Mouse (Mus musculus) MEL (cell line): ENCODE results near the gene Iqschfp. TPM values are rescaled to one million over a fixed set of nuclear protein-coding genes. Genes with fewer than 3 reads are reported as not detected.

ENCODE experiments used
- DNase-seq: peaks from one replicate; pipeline ENCODE4 v3.0.0; 2011; ENCODE audit warnings: low read depth, low spot score
- H3K27ac ChIP-seq: 2 replicates; pipeline ENCODE4 v1.5.1; 2012; ENCODE audit warnings: low read depth, mild to moderate bottlenecking, control low read depth, low read length, moderate library complexity; ENCODE audit not compliant: control insufficient read depth
- H3K27me3 ChIP-seq, 2 experiments: fragments of 150-350 bp in 1 of 2; sonication (generic) in 1 of 2; 2 replicates each; pipeline ENCODE4 v1.6.1; 2012; ENCODE audit warnings: low read length in 2 of 2, mild to moderate bottlenecking in 2 of 2, improper control_type of control experiment in 1 of 2, moderate library complexity in 1 of 2; ENCODE audit not compliant: insufficient read depth in 2 of 2, control insufficient read depth in 1 of 2
- H3K36me3 ChIP-seq, 2 experiments: 2 replicates each; pipeline ENCODE4 v1.6.1; 2012 to 2014; ENCODE audit warnings: low read length in 2 of 2, improper control_type of control experiment in 1 of 2, inconsistent platforms in 1 of 2, mild to moderate bottlenecking in 1 of 2; ENCODE audit not compliant: insufficient read depth in 2 of 2, control insufficient read depth in 1 of 2
- H3K4me1 ChIP-seq, 2 experiments: fragments of 150-350 bp in 1 of 2; sonication (generic) in 1 of 2; 2 replicates each; pipeline ENCODE4 v1.6.1; 2012; ENCODE audit warnings: low read length in 2 of 2, improper control_type of control experiment in 1 of 2, mild to moderate bottlenecking in 1 of 2; ENCODE audit not compliant: insufficient read depth in 2 of 2, control insufficient read depth in 1 of 2
- H3K4me3 ChIP-seq, 2 experiments: fragments of 150-350 bp in 1 of 2; sonication (generic) in 1 of 2; 2 replicates each; pipeline ENCODE4 v1.5.1; 2012; ENCODE audit warnings: low read depth in 2 of 2, low read length in 2 of 2, mild to moderate bottlenecking in 2 of 2, moderate library complexity in 2 of 2, control low read depth in 1 of 2, improper control_type of control experiment in 1 of 2; ENCODE audit not compliant: control insufficient read depth in 1 of 2, insufficient read depth in 1 of 2
- H3K79me2 ChIP-seq: 2 replicates; pipeline ENCODE4 v1.6.1; 2012; ENCODE audit warnings: mild to moderate bottlenecking, low read length, moderate library complexity; ENCODE audit not compliant: control insufficient read depth, poor library complexity, insufficient read depth
- H3K9ac ChIP-seq: 2 replicates; pipeline ENCODE4 v1.6.1; 2012; ENCODE audit warnings: low read depth, mild to moderate bottlenecking, control low read depth, low read length, moderate library complexity; ENCODE audit not compliant: control insufficient read depth, poor library complexity, severe bottlenecking
- H3K9me3 ChIP-seq: fragments of 150-350 bp; sonication (generic); replicated peaks from 2 replicates; pipeline ENCODE4 v1.6.1; 2012; ENCODE audit warnings: mild to moderate bottlenecking, low read length, improper control_type of control experiment, moderate library complexity; ENCODE audit not compliant: insufficient read depth
- BHLHE40 ChIP-seq: IDR thresholded peaks from 2 replicates; pipeline ENCODE4 v1.6.1; 2012; ENCODE audit warnings: low read depth, mild to moderate bottlenecking, inconsistent platforms, low read length, improper control_type of control experiment, borderline replicate concordance
- CHD1 ChIP-seq: IDR thresholded peaks from 2 replicates; pipeline ENCODE4 v1.6.1; 2012; ENCODE audit warnings: low read depth, mild to moderate bottlenecking, inconsistent platforms, low read length, improper control_type of control experiment
- CHD2 ChIP-seq: IDR thresholded peaks from 2 replicates; pipeline ENCODE4 v1.6.1; 2011; ENCODE audit warnings: low read length, improper control_type of control experiment
- E2F4 ChIP-seq: IDR thresholded peaks from 2 replicates; pipeline ENCODE4 v1.6.1; 2011; ENCODE audit warnings: low read depth, low read length, improper control_type of control experiment, borderline replicate concordance
- EP300 ChIP-seq, 2 experiments: IDR thresholded peaks; 2 replicates each; pipeline ENCODE4 v1.6.1; 2011; ENCODE audit warnings: improper control_type of control experiment in 2 of 2, low read length in 2 of 2, low read depth in 1 of 2, mild to moderate bottlenecking in 1 of 2
- GABPA ChIP-seq: IDR thresholded peaks from 2 replicates; pipeline ENCODE4 v1.6.1; 2012; ENCODE audit warnings: low read depth, mild to moderate bottlenecking, inconsistent platforms, low read length, improper control_type of control experiment, moderate library complexity
- HCFC1 ChIP-seq: IDR thresholded peaks from 2 replicates; pipeline ENCODE4 v1.6.1; 2012; ENCODE audit warnings: low read depth, mild to moderate bottlenecking, inconsistent platforms, low read length, improper control_type of control experiment, moderate library complexity
- JUND ChIP-seq: IDR thresholded peaks from 2 replicates; pipeline ENCODE4 v1.6.1; 2011; ENCODE audit warnings: low read depth, mild to moderate bottlenecking, improper control_type of control experiment, low read length
- KAT2A ChIP-seq: conservative IDR thresholded peaks from 2 replicates; pipeline ENCODE4 v1.6.1; 2012; ENCODE audit warnings: low read depth, low read length, improper control_type of control experiment, inconsistent platforms
- MXI1 ChIP-seq: IDR thresholded peaks from 2 replicates; pipeline ENCODE4 v1.6.1; 2011; ENCODE audit warnings: mild to moderate bottlenecking, low read depth, low read length, improper control_type of control experiment
- MYC ChIP-seq: IDR thresholded peaks from 2 replicates; pipeline ENCODE4 v1.6.1; 2011; ENCODE audit warnings: low read depth, mild to moderate bottlenecking, low read length, improper control_type of control experiment, moderate library complexity
- POLR2AphosphoS2 ChIP-seq: IDR thresholded peaks from 2 replicates; pipeline ENCODE4 v1.6.1; 2011; ENCODE audit warnings: low read length, improper control_type of control experiment
- POLR2AphosphoS5 ChIP-seq: IDR thresholded peaks from 2 replicates; pipeline ENCODE4 v1.6.1; 2012; ENCODE audit warnings: low read depth, borderline replicate concordance, mild to moderate bottlenecking, inconsistent platforms, low read length, moderate library complexity, mixed read lengths
- RAD21 ChIP-seq: IDR thresholded peaks from 2 replicates; pipeline ENCODE4 v1.6.1; 2011; ENCODE audit warnings: mild to moderate bottlenecking, low read depth, low read length, improper control_type of control experiment
- RCOR1 ChIP-seq: IDR thresholded peaks from 2 replicates; pipeline ENCODE4 v1.6.1; 2012; ENCODE audit warnings: low read depth, mild to moderate bottlenecking, inconsistent platforms, low read length, improper control_type of control experiment
- SMC3 ChIP-seq: IDR thresholded peaks from 2 replicates; pipeline ENCODE4 v1.6.1; 2011; ENCODE audit warnings: low read depth, low read length, improper control_type of control experiment
- UBTF ChIP-seq: IDR thresholded peaks from 2 replicates; pipeline ENCODE4 v1.6.1; 2012; ENCODE audit warnings: low read depth, mild to moderate bottlenecking, inconsistent platforms, low read length, improper control_type of control experiment, moderate library complexity, borderline replicate concordance; ENCODE audit not compliant: insufficient read depth
- USF1 ChIP-seq: IDR thresholded peaks from 2 replicates; pipeline ENCODE4 v1.6.1; 2014; ENCODE audit warnings: low read depth, mild to moderate bottlenecking, inconsistent platforms, low read length, improper control_type of control experiment, moderate library complexity
- ZKSCAN1 ChIP-seq: IDR thresholded peaks from 2 replicates; pipeline ENCODE4 v1.6.1; 2012; ENCODE audit warnings: low read depth, mild to moderate bottlenecking, inconsistent platforms, low read length, improper control_type of control experiment, moderate library complexity
- ZNF384 ChIP-seq: IDR thresholded peaks from 2 replicates; pipeline ENCODE4 v1.6.1; 2012; ENCODE audit warnings: low read depth, mild to moderate bottlenecking, inconsistent platforms, low read length, improper control_type of control experiment
- polyA plus RNA-seq, 2 experiments: library from polyadenylated mRNA; stranded (reverse) in 1 of 2; unstranded in 1 of 2; fragments of >175 nt in 1 of 2; fragments of >200 nt in 1 of 2; gene quantifications; 2 replicates each; pipeline versions ENCODE4 v1.2.1 to v1.2.4; 2012; ENCODE audit warnings: low replicate concordance in 2 of 2, low read depth in 1 of 2; ENCODE audit not compliant: insufficient read length in 2 of 2, insufficient read depth in 1 of 2, missing spikeins in 1 of 2
- total RNA-seq: library from RNA; depleted of rRNA; stranded (reverse); fragments of 300-350 nt; gene quantifications from 2 replicates; pipeline ENCODE4 v1.2.3, GENCODE M21; 2012

The Iqschfp gene
- total and polyA plus RNA-seq, 3 experiments = not detected

DNA sequence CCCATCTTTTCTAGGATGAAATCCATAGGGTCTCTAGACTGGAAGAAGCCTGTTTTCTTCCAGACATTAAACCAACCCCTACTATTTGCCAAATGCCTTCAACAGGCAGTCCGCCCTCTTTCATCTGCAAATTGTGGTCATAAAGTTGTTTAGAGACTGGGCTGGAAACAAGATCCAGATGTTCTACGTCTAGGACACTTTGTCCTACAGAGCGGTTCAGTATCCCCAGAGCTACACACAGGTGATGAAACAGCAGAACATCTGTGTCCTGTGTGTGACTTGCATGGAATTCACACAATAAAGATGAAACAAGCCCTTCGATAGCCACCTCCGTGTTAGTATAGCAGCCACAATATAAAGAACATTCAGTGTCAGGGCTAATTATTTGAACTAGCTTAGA, 596.3 kb downstream of the Iqschfp start:
- TF ChIP-seq USF1 (no peak), SMC3 (no peak), GABPA (no peak), MYC (no peak), EP300 (IDR thresholded peaks at IDR 0.05; ENCODE audit: low read depth in 1 of 2, low read length in 2 of 2) (no peak), MXI1 (no peak), KAT2A (no peak), POLR2AphosphoS2 (no peak), CHD2 (no peak), HCFC1 (no peak), ZKSCAN1 (no peak), UBTF (no peak)
- no peak overlapping the region for H3K9ac ChIP-seq
- H3K4me1 ChIP-seq = peaks cover 0 to 4% of the 10 kb centered on the region in 2 experiments; a peak in 1 of 4 replicates

DNA sequence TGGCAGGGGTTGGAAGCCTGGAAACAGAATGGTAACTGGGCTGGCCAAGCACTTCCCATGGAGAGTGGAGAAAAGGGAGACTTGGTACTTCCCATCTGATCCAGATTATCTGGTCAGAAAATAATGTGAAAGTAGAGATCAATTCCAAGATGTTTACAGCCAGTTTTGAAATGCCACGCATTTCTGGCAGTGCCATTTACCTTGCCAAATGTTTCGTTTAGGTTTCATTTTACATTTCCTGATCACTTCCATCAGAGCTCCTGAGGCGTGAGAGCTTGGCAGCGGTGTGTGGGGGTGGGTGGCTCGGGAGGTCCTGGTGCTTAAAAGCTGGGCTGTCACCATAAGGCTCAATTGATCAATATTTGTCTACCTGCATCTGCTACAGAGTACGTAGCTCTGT, 599.5 kb downstream of the Iqschfp start:
- Histone ChIP-seq H3K27ac (no peak overlapping the region), H3K4me1 (peaks cover 0 to 9% of the 10 kb centered on the region in 2 experiments; a peak in 2 of 4 replicates), H3K79me2 (peaks cover 13% of the 10 kb centered on the region)
- TF ChIP-seq RAD21 (no peak), ZNF384 (no peak), POLR2AphosphoS5 (no peak), JUND (no peak), SMC3 (no peak), USF1 (no peak), CHD1 (no peak), BHLHE40 (no peak), RCOR1 (no peak), MYC (no peak), E2F4 (no peak)
- TF ChIP-seq, all 39 proteins: peak for 0
- H3K9ac ChIP-seq = no peak overlapping the region
- no peak overlapping the region for H3K4me3 ChIP-seq
- DNase-seq = no peak
- peaks cover 0 to 5% of the 10 kb centered on the region in 2 experiments; a peak in 2 of 4 replicates for H3K36me3 ChIP-seq
- no peaks in the 10 kb centered on the region for H3K27me3 ChIP-seq
- H3K9me3 ChIP-seq = no peaks in the 10 kb centered on the region

More for the DNA sequence above, 596.3 kb downstream of the Iqschfp start:
- Histone ChIP-seq H3K27me3 (peaks cover 0 to 1% of the 10 kb centered on the region in 2 experiments; a peak in 2 of 4 replicates), H3K9me3 (no peaks in the 10 kb centered on the region), H3K79me2 (peaks cover 2% of the 10 kb centered on the region; the same call in 1 of the 2 replicates), H3K27ac (no peak overlapping the region), H3K4me3 (no peak overlapping the region), H3K36me3 (no peaks in the 10 kb centered on the region)
- no peak for DNase-seq
